Mouse (Mus musculus) cortical plate, adult 2 months (tissue): ENCODE data around the gene Vinac1.

Experiments
- CTCF ChIP-seq: fragments of 200-500 bp; IDR thresholded peaks from 2 replicates; pipeline ENCODE4 v1.5.1; 2011; ENCODE audit warnings: mild to moderate bottlenecking, control low read depth, low read length; ENCODE audit not compliant: insufficient read depth; ENCODE audit errors: extremely low read depth
- POLR2A ChIP-seq: fragments of 200-500 bp; IDR thresholded peaks from 2 replicates; pipeline ENCODE4 v1.6.1; 2011; ENCODE audit warnings: mild to moderate bottlenecking, low read length, control low read depth; ENCODE audit not compliant: insufficient read depth; ENCODE audit errors: extremely low read depth

DNA sequence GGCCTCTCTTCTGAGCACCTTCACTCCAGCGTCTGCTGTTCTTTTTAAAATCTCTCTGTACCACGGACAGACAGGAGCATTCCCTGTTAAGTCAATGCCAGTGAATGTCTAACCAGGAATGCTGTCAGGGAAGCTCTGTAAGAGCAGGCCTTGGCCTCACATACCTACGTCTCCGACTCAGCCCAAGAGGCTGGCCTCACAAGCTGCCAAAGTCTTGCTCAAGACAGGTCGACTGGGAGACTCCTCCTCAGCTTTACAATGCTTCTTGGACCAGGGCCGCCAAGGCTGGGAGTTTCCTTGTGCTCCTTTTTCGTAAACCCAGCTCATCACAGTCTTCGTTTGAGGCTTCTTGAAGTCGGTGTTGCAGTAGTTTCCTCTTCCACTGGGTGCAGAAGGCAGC lies 23.2 kb downstream of the Vinac1 start:
- TF ChIP-seq POLR2A (no peak), CTCF (no peak)
